Mouse (Mus musculus) A20 (cell line): ENCODE results near the gene Ccdc12.

Source experiments
- DNase-seq: peaks from one replicate; pipeline ENCODE4 v3.0.0-alpha.2; 2011; ENCODE audit warnings: low read depth, low spot score

Ccdc12 gene

DNA sequence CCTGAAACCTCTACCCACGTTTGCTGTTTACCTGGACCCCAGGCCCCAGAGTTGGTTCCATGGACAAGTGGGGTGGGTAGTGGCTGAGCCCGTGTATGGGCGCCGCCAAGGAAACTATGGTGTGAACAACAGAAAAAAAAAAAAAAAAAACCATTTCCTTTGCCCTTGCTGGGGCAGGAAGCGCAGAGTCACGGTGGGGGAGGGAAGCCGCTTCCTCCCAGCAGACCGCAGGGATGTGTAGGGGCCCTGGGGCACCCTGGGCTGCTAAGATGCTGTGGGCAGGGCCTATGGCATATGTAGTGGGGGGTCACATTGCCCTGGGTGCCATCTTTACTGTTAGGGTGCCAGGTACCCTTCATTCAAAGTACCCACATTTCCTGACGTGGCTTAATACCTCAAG is 11.1 kb upstream of the Ccdc12 start:
- no peak for DNase-seq

GRCm38 (mm10) chr9:110649775-110650174 is 6.5 kb upstream of the Ccdc12 start:
- DNase-seq = no peak

DNA sequence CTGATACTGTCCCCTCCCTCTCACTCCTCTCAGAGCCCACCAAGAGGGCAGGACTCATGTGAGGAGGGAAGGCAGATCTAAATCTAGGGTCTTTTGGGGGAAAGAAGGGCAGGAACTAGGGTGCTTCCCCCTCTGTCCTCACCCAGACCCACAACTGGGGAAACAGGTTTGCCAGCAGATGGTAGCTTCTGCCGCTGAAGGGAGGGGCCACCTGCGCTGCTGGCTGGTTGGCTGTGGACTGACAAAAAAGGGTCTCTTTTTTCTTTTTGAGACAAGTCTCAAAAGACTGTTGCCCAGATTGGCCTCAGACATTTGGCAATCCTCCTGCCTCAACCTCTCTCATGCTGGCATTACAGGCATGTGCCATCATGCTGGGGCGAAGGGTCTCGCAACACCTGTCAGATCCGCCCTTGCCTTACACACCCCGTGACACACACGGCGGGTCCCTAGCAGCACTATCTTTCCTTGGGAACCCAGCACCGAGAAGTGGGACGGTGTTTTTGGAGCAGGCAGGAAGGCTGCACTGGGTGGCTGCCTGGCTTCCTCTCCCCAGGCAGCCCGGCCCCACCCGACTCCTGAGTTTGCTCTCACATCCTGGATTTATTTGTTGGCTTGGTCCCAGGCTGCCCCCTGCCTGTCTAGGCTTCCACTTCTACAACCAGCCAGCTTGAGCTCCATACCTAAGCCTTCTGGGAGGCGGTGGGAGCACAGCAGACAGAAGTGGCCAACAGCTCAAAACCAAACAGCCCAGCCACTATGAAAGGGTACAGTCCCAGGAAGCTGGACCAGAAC is 4.2 kb upstream of the Ccdc12 start:
- no peak for DNase-seq

- no peak for DNase-seq
These were observed 3.2 kb upstream of the Ccdc12 start for GRCm38 (mm10) chr9:110652963-110653654.

- DNase-seq = peak; percentile 97
These were observed 2.4 kb upstream of the Ccdc12 start, which contains the start of gene Nbeal2 for GRCm38 (mm10) chr9:110653655-110654461. Gene Nbeal2, minus strand, starts transcription at chr9:110654161.

DNA sequence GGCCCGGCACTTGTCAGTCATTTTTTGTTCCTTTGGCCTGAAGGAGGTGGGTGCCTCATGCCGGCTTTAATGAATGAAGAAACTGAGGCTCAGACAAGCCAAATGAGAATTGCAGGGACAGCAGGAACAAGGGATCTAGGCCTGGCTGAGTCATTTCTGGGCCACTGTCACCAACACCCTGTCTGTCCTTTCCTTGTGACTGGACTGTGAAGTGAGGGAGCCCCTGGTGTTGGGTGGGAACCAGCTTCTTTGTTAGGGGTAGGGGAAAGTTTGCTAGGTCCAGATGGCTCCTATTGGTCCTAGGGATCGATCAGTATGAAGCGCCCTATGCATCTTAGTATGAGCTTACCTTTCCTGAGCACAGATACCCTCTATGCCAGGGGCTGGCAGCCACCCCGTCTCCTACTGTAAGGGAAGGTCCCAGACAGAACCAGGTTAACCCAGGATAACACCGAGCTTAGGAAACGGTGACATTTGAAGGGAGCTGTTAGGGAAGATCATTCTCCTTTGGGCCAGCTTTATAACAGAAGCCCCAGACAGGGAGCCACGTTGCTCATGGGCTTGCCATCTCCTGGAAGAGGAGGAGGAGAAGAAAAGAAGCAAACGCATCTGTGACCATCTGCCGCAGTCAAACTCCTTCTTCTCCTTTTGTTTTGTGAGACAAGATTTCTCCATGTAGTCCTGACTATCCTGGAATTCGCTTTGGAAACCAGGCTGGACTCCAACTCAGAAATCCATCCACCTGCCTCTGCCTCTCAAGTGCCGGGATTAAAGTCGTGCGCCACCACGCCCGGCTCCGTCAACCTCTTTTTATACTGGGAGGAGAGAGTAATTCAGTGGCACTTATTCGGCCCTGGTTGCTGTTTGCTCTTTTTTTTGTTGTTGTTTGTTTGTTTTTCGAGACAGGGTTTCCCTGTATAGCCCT is 1.3 kb upstream of the Ccdc12 start:
- DNase-seq = no peak

DNA sequence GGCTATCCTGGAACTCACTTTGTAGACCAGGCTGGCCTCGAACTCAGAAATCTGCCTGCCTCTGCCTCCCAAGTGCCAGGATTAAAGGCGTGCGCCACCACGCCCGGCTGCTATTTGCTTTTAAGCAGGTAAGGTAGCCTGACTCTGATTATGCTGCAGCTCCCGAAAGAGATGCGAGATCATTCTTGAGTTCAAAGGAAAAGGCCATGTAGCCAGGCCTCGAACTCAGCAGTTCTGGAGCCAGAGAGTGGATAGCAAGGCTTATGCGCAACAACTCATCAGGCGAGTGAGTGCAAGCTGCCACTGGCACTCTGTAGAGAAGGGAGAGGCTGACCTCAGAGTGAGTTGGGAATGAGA is 674 bp upstream of the Ccdc12 start:
- DNase-seq = no peak

GRCm38 (mm10) chr9:110657474-110658078 is 1.3 kb downstream of the Ccdc12 start:
- DNase-seq = peak; percentile 90

- DNase-seq = no peak
These were observed 3.2 kb downstream of the Ccdc12 start for GRCm38 (mm10) chr9:110659521-110659920.

- no peak for DNase-seq
These were observed 3.9 kb downstream of the Ccdc12 start for GRCm38 (mm10) chr9:110660208-110660607.

GRCm38 (mm10) chr9:110660856-110661612 is 4.7 kb downstream of the Ccdc12 start:
- DNase-seq = no peak

- no peak for DNase-seq
These were observed 6.5 kb downstream of the Ccdc12 start for GRCm38 (mm10) chr9:110662844-110663243.

DNA sequence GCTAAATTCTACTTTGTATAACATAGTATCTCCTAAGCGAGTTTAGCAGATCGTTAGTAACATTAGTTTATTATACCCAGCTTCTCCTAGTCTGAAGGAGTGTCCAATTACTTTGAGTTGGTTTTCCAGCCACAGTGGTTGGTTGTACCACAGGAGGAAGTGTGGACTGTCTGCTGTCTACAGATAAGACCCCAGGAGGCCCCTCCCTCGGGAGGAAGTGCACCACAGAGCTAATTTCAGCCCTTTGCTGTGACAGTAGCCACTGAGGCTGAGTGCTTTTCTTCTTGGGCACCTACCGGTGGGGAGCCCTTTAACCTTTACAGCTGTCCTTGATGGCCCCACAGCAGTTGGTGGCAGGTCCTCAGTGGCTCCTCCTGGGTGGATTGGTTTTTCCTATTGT is 9.6 kb downstream of the Ccdc12 start:
- DNase-seq = peak; percentile 67

GRCm38 (mm10) chr9:110666374-110666773 is 10.1 kb downstream of the Ccdc12 start:
- DNase-seq = no peak

DNA sequence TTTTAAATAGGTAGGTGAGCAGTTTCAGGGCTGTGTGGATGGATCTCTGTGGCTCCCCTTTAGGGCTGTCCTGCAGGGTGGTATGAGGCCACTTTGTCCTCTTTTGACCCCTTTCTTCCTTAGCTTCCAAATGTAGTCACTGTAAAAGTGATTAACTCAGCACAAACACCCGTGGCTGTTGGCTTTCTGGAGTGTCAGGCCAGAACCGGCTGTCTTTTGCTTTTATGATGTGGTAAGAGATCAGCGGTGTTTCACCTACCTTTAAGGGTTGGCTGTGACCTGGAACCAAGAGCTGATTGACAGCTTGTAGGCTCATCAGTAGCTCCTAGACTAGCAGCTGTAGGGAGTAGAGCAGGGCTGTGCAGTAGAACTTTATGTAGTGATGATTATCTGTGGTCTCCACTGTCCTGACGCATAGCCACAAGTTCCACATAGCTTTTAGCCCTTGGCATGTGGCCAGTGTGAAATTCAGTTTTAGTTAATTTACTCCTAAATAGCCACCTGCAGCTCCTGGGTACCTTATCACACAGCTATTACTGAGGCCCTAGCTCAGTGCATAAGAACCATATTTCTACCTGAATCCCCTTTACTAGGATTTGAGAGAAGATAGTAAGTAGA is 11.0 kb downstream of the Ccdc12 start:
- DNase-seq = no peak

DNA sequence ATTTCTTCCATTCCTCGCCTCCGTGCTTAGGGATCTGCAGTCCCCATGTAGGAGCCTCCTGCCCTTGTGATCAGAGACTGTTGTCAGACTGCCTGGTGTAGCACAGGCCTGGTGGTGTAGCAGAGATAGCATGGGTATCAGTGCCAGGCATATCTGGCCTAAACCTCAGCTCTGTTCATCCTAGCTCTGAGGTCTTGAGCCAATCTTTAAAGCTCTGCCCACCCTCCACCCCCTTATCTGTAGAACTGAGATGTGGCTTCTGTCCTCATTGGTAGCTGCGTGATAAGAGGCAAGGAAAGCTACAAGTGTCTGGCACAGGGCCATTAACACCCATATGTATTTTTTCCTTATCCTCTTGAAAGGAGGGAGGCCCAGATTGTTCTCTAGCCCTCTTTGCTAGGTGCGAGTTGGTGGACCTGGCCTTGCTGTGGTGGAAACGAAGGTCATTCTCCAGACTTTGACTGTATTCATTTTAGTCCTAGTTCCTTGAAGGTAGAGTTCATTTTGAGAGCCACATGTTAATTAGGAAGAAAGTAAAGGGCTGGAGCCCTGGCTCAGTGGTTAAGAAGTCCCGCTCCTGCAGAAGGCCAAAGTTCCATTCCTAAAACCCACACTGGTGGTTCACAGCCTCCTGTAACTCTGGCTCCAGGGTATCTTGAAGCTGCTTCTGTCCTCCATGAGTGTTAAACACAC is 12.4 kb downstream of the Ccdc12 start:
- DNase-seq = no peak

GRCm38 (mm10) chr9:110669785-110670184 is 13.5 kb downstream of the Ccdc12 start:
- DNase-seq = no peak

GRCm38 (mm10) chr9:110672462-110673106 is 16.3 kb downstream of the Ccdc12 start:
- peak; percentile 47 for DNase-seq
